Mouse (Mus musculus): ENCODE data around the gene Ccdc15. TPM values are rescaled to one million over a fixed set of nuclear protein-coding genes. Genes with fewer than 3 reads are reported as not detected.
"Not testable (repeated sequence)": the region's sequence is repeated elsewhere in the genome, so short reads cannot be mapped to it uniquely, and the experiment has no call there.

The Ccdc15 gene
- total and polyA plus RNA-seq, 2 experiments from 2014 or later: 7.8 to 8.7 TPM

- H3K27me3 ChIP-seq (ENCODE audit: insufficient read depth, low read length): no peaks in the 10 kb centered on the region
- H3K9ac ChIP-seq: no peak overlapping the region
- no peak for TF ChIP-seq CTCF (IDR thresholded peaks at IDR 0.05; ENCODE audit: low read depth)
- no peaks in the 10 kb centered on the region for H3K9me3 ChIP-seq (ENCODE audit: low read length)
- no peak for DNase-seq
- H3K4me3 ChIP-seq (ENCODE audit: low read depth, low read length): no peak overlapping the region
- 33% methylated on average over 2 of the region's 2 CpGs for WGBS
- no peak overlapping the region for H3K4me2 ChIP-seq (ENCODE audit: low read depth)
- no peak overlapping the region for H3K27ac ChIP-seq (ENCODE audit: low read depth, low read length)
- ATAC-seq: no peak
- H3K36me3 ChIP-seq (ENCODE audit: insufficient read depth): no peaks in the 10 kb centered on the region
- H3K4me1 ChIP-seq (ENCODE audit: insufficient read depth): peaks cover 8% of the 10 kb centered on the region; the same call in 1 of the 2 replicates
Observed at GRCm38 (mm10) chr9:37351266-37351665, 3.0 kb upstream of the Ccdc15 start.

GRCm38 (mm10) chr9:37349050-37349449, 818 bp upstream of the Ccdc15 start:
- H3K27me3 ChIP-seq (ENCODE audit: insufficient read depth, low read length): no peaks in the 10 kb centered on the region
- peak overlapping the region; percentile 52 for H3K4me3 ChIP-seq (ENCODE audit: low read depth, low read length)
- DNase-seq (no peak), ATAC-seq (no peak)
- H3K36me3 ChIP-seq (ENCODE audit: insufficient read depth): no peaks in the 10 kb centered on the region
- peak overlapping the region; percentile 62 for H3K4me2 ChIP-seq (ENCODE audit: low read depth)
- peak overlapping the region; percentile 64; the same call in 1 of the 2 replicates for H3K9ac ChIP-seq
- H3K27ac ChIP-seq (ENCODE audit: low read depth, low read length): peak overlapping the region; percentile 92; the same call in 1 of the 2 replicates
- H3K9me3 ChIP-seq (ENCODE audit: low read length): no peaks in the 10 kb centered on the region
- no peak for TF ChIP-seq CTCF (IDR thresholded peaks at IDR 0.05; ENCODE audit: low read depth)
- 87% methylated on average over 3 of the region's 3 CpGs for WGBS
- peaks cover 8% of the 10 kb centered on the region; the same call in 1 of the 2 replicates for H3K4me1 ChIP-seq (ENCODE audit: insufficient read depth)

GRCm38 (mm10) chr9:37347184-37347987, 846 bp downstream of the Ccdc15 start:
- Histone ChIP-seq H3K27ac (ENCODE audit: low read depth, low read length) (peak overlapping the region; percentile 92), H3K36me3 (ENCODE audit: insufficient read depth) (no peaks in the 10 kb centered on the region)

GRCm38 (mm10) chr9:37345406-37345805, 2.8 kb downstream of the Ccdc15 start:
- H3K9me3 ChIP-seq (ENCODE audit: low read length): no peaks in the 10 kb centered on the region
- no peak overlapping the region for H3K9ac ChIP-seq
- no peak overlapping the region for H3K4me3 ChIP-seq (ENCODE audit: low read depth, low read length)
- H3K4me1 ChIP-seq (ENCODE audit: insufficient read depth): peaks cover 8% of the 10 kb centered on the region; the same call in 1 of the 2 replicates
- no peak for ATAC-seq
- DNase-seq: no peak
- no peak for TF ChIP-seq CTCF (IDR thresholded peaks at IDR 0.05; ENCODE audit: low read depth)
- H3K4me2 ChIP-seq (ENCODE audit: low read depth): no peak overlapping the region
- WGBS: 90% methylated on average over 3 of the region's 3 CpGs
- no peaks in the 10 kb centered on the region for H3K36me3 ChIP-seq (ENCODE audit: insufficient read depth)
- H3K27me3 ChIP-seq (ENCODE audit: insufficient read depth, low read length): no peaks in the 10 kb centered on the region
- H3K27ac ChIP-seq (ENCODE audit: low read depth, low read length): no peak overlapping the region

More at GRCm38 (mm10) chr9:37347184-37347987, 846 bp downstream of the Ccdc15 start:
- ATAC-seq (no peak; the same call in 1 of the 2 replicates), DNase-seq (no peak)
- 21% methylated on average over 12 of the region's 12 CpGs for WGBS
- Histone ChIP-seq H3K4me1 (ENCODE audit: insufficient read depth) (peaks cover 8% of the 10 kb centered on the region; the same call in 1 of the 2 replicates), H3K27me3 (ENCODE audit: insufficient read depth, low read length) (no peaks in the 10 kb centered on the region), H3K9me3 (ENCODE audit: low read length) (no peaks in the 10 kb centered on the region), H3K4me3 (ENCODE audit: low read depth, low read length) (peak overlapping the region; percentile 52), H3K9ac (peak overlapping the region; percentile 64), H3K4me2 (ENCODE audit: low read depth) (peak overlapping the region; percentile 62)
- no peak for TF ChIP-seq CTCF (IDR thresholded peaks at IDR 0.05; ENCODE audit: low read depth)

GRCm38 (mm10) chr9:37329456-37329855, 18.8 kb downstream of the Ccdc15 start:
- H3K9ac ChIP-seq: no peak overlapping the region
- H3K4me1 ChIP-seq (ENCODE audit: insufficient read depth): no peaks in the 10 kb centered on the region
- no peaks in the 10 kb centered on the region for H3K27me3 ChIP-seq (ENCODE audit: insufficient read depth, low read length)
- no peaks in the 10 kb centered on the region for H3K36me3 ChIP-seq (ENCODE audit: insufficient read depth)
- TF ChIP-seq CTCF (IDR thresholded peaks at IDR 0.05; ENCODE audit: low read depth): peak; percentile 78
- no peaks in the 10 kb centered on the region for H3K9me3 ChIP-seq (ENCODE audit: low read length)
- DNase-seq (peak; percentile 35), ATAC-seq (no peak)
- H3K4me2 ChIP-seq (ENCODE audit: low read depth): no peak overlapping the region
- no peak overlapping the region for H3K27ac ChIP-seq (ENCODE audit: low read depth, low read length)
- 23% methylated on average over 3 of the region's 3 CpGs for WGBS
- H3K4me3 ChIP-seq (ENCODE audit: low read depth, low read length): no peak overlapping the region

GRCm38 (mm10) chr9:37301720-37302119, 46.5 kb downstream of the Ccdc15 start:
- H3K4me3 ChIP-seq (ENCODE audit: low read depth, low read length): no peak overlapping the region
- H3K4me1 ChIP-seq (ENCODE audit: insufficient read depth): no peaks in the 10 kb centered on the region
- DNase-seq: no peak
- TF ChIP-seq CTCF (IDR thresholded peaks at IDR 0.05; ENCODE audit: low read depth): no peak
- H3K4me2 ChIP-seq (ENCODE audit: low read depth): no peak overlapping the region
- no peak overlapping the region for H3K27ac ChIP-seq (ENCODE audit: low read depth, low read length)
- H3K27me3 ChIP-seq (ENCODE audit: insufficient read depth, low read length): no peaks in the 10 kb centered on the region
- no peaks in the 10 kb centered on the region for H3K9me3 ChIP-seq (ENCODE audit: low read length)
- H3K36me3 ChIP-seq (ENCODE audit: insufficient read depth): no peaks in the 10 kb centered on the region
- no peak overlapping the region for H3K9ac ChIP-seq
- 93% methylated on average over 1 of the region's 1 CpGs for WGBS
- ATAC-seq: no peak

GRCm38 (mm10) chr9:37300501-37300900, 47.7 kb downstream of the Ccdc15 start:
- not testable (repeated sequence) for H3K4me1 ChIP-seq (ENCODE audit: insufficient read depth); H3K27me3 ChIP-seq (ENCODE audit: insufficient read depth, low read length); H3K4me3 ChIP-seq (ENCODE audit: low read depth, low read length); H3K4me2 ChIP-seq (ENCODE audit: low read depth); ATAC-seq; H3K36me3 ChIP-seq (ENCODE audit: insufficient read depth); DNase-seq; H3K27ac ChIP-seq (ENCODE audit: low read depth, low read length); H3K9ac ChIP-seq; H3K9me3 ChIP-seq (ENCODE audit: low read length)
- 61% methylated on average over 1 of the region's 1 CpGs for WGBS
